Mouse (Mus musculus): ENCODE measurements around the gene Slc5a11. TPM values are rescaled to one million over a fixed set of nuclear protein-coding genes. Genes with fewer than 3 reads are reported as not detected.

Gene Slc5a11
- polyA plus RNA-seq (2017; shearing (Covaris generic)): 0.46 TPM

DNA sequence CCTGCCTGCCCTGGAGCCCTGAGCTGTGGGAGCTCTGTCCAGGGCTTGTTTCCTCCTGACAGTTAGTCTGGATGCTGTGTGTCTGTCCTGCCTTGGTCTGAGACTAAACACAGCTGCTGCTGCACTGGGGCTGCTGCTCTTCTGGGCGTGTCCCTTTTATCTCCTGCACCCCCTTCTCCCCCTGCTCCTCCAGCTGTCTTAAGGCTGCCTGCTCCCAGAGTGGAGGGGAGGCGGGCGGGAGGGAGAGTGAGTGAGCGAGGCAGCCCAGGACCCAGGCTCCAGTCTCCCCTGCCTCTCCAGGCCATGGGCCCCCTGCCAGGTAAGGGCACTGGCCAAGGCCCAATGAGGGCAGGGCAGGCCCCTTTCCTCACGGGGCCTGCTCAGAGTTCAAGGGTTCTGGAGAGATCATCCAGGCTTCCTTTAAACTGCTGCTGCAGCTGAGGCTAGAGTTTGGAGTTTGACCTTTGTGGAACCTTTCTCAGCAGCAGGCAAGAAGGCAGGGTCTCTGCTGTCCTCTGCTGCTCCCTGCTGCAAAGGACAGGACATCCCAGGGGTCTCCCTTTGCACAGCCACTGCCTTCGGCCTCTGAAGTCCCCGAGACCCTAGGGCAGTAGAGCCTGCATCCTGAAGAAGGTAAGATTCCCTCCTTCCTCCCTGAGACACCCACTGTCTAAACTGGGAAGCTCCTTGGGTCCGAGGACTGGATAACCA lies at the start of gene Slc5a11:
Slc5a11 (plus strand) TSS at position 416 of the 711 bp plus-strand sequence.

Other genes starting within 250 kb of the Slc5a11 start
- gene Rbbp6, start 249.1 kb upstream of the Slc5a11 start, polyA plus RNA-seq (2017; shearing (Covaris generic)): 23.1 TPM
- gene Tnrc6a, start 90.9 kb upstream of the Slc5a11 start, polyA plus RNA-seq (2017; shearing (Covaris generic)): 60.7 TPM
- 34.1 TPM for gene Lcmt1, start 155.0 kb downstream of the Slc5a11 start, polyA plus RNA-seq (2017; shearing (Covaris generic))
- 55.1 TPM for gene Arhgap17, start 155.1 kb downstream of the Slc5a11 start, polyA plus RNA-seq (2017; shearing (Covaris generic))
- not detected for gene Aqp8, start 247.5 kb downstream of the Slc5a11 start, polyA plus RNA-seq (2017; shearing (Covaris generic))